Mouse (Mus musculus): ENCODE results near the gene Cbx7. TPM values are rescaled to one million over a fixed set of nuclear protein-coding genes. Genes with fewer than 3 reads are reported as not detected.

The Cbx7 gene
- total and polyA plus RNA-seq, 3 experiments: 2.9 to 11.1 TPM; not detected in 1

DNA sequence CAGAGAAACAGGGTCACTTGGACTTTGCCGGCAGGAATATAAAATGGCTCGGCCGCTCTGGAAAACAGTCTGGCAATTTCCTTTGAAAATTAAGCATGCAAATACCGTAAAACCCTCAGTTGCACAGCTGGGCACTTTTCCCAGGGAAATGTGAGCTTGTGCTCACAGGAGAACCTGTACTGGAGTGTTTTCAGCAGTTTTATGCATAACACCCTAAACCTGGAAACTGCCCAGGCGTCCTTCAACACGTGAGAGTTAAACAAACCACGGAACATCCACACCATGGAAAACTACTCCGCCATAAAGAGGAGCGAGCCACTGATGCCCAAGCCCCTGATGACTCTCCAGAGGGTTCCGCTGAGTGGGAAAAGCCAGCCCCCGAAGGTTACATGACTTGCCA, 9.8 kb upstream of the Cbx7 start:
- H3K79me2 ChIP-seq (ENCODE audit: control insufficient read depth, insufficient read depth, low read length, poor library complexity): no peaks in the 10 kb centered on the region
- TF ChIP-seq ZKSCAN1 (IDR thresholded peaks at IDR 0.05; ENCODE audit: low read depth, low read length) (no peak), JUND (IDR thresholded peaks at IDR 0.05; ENCODE audit: low read depth, low read length) (no peak)

GRCm38 (mm10) chr15:79972186-79972585, 1.3 kb upstream of the Cbx7 start:
- no peaks in the 10 kb centered on the region for H3K9me3 ChIP-seq (replicated peaks; ENCODE audit: insufficient read depth, low read length)
- H3K4me1 ChIP-seq (ENCODE audit: control insufficient read depth in 1 of 2, insufficient read depth in 2 of 2, low read length in 2 of 2): no peaks in the 10 kb centered on the region
- no peak for DNase-seq (ENCODE audit: low read depth, low spot score)
- 0 out of 4 replicates have a peak, but pooled peaks cover 0 to 2% of the 10 kb centered on the region in 2 experiments for H3K27me3 ChIP-seq (ENCODE audit: control insufficient read depth in 1 of 2, insufficient read depth in 2 of 2, low read length in 2 of 2)
- H3K79me2 ChIP-seq (ENCODE audit: control insufficient read depth, insufficient read depth, low read length, poor library complexity): no peaks in the 10 kb centered on the region
- H3K9ac ChIP-seq (ENCODE audit: control insufficient read depth, low read depth, low read length, poor library complexity, severe bottlenecking): no peak overlapping the region
- TF ChIP-seq SIN3A (IDR thresholded peaks at IDR 0.05; ENCODE audit: low read length) (no peak), POLR2A (IDR thresholded peaks at IDR 0.05; ENCODE audit: control insufficient read depth in 1 of 2, insufficient read depth in 1 of 2, low read depth in 1 of 2, low read length in 2 of 2, poor library complexity in 1 of 2) (no peak), MAFK (IDR thresholded peaks at IDR 0.05; ENCODE audit: borderline replicate concordance, low read depth, low read length) (no peak), MXI1 (IDR thresholded peaks at IDR 0.05; ENCODE audit: low read depth, low read length) (no peak), MYB (IDR thresholded peaks at IDR 0.05; ENCODE audit: low read depth, low read length) (no peak), MAX (IDR thresholded peaks at IDR 0.05; ENCODE audit: low read length) (no peak), CHD2 (IDR thresholded peaks at IDR 0.05; ENCODE audit: low read length) (no peak), USF1 (IDR thresholded peaks at IDR 0.05; ENCODE audit: low read depth, low read length) (no peak), ZC3H11A (IDR thresholded peaks at IDR 0.05; ENCODE audit: low read depth, low read length) (no peak), ELF1 (IDR thresholded peaks at IDR 0.05; ENCODE audit: low read depth, low read length) (no peak), TCF12 (IDR thresholded peaks at IDR 0.05; ENCODE audit: low read depth, low read length) (no peak), NELFE (IDR thresholded peaks at IDR 0.05; ENCODE audit: low read depth, low read length) (no peak), POLR2AphosphoS5 (IDR thresholded peaks at IDR 0.05; ENCODE audit: borderline replicate concordance, low read depth, low read length) (no peak)
- no peak overlapping the region for H3K27ac ChIP-seq (ENCODE audit: control insufficient read depth, low read depth, low read length)
- H3K4me3 ChIP-seq (ENCODE audit: control insufficient read depth in 1 of 2, insufficient read depth in 1 of 2, low read depth in 2 of 2, low read length in 2 of 2): no peak overlapping the region
- no peaks in the 10 kb centered on the region for H3K36me3 ChIP-seq (ENCODE audit: control insufficient read depth in 1 of 2, insufficient read depth in 2 of 2, low read length in 2 of 2)

More for the DNA sequence above, 9.8 kb upstream of the Cbx7 start:
- no peaks in the 10 kb centered on the region for H3K4me1 ChIP-seq (ENCODE audit: control insufficient read depth in 1 of 2, insufficient read depth in 2 of 2, low read length in 2 of 2)
- H3K4me3 ChIP-seq (ENCODE audit: control insufficient read depth in 1 of 2, insufficient read depth in 1 of 2, low read depth in 2 of 2, low read length in 2 of 2): no peak overlapping the region
- no peak overlapping the region for H3K27ac ChIP-seq (ENCODE audit: control insufficient read depth, low read depth, low read length)
- H3K9me3 ChIP-seq (replicated peaks; ENCODE audit: insufficient read depth, low read length): no peaks in the 10 kb centered on the region
- H3K27me3 ChIP-seq (ENCODE audit: control insufficient read depth in 1 of 2, insufficient read depth in 2 of 2, low read length in 2 of 2): no peaks in the 10 kb centered on the region; a peak in 1 of 4 replicates
- no peak overlapping the region for H3K9ac ChIP-seq (ENCODE audit: control insufficient read depth, low read depth, low read length, poor library complexity, severe bottlenecking)
- no peak for DNase-seq (ENCODE audit: low read depth, low spot score)
- no peaks in the 10 kb centered on the region for H3K36me3 ChIP-seq (ENCODE audit: control insufficient read depth in 1 of 2, insufficient read depth in 2 of 2, low read length in 2 of 2)

GRCm38 (mm10) chr15:79970491-79970890, 428 bp downstream of the Cbx7 start:
- TF ChIP-seq E2F4 (IDR thresholded peaks at IDR 0.05; ENCODE audit: borderline replicate concordance, low read depth, low read length) (no peak), GABPA (IDR thresholded peaks at IDR 0.05; ENCODE audit: low read depth, low read length) (no peak), TCF12 (IDR thresholded peaks at IDR 0.05; ENCODE audit: low read depth, low read length) (no peak), MAX (IDR thresholded peaks at IDR 0.05; ENCODE audit: low read length) (no peak), EP300 (IDR thresholded peaks at IDR 0.05; ENCODE audit: low read depth in 1 of 2, low read length in 2 of 2) (no peak), ETS1 (IDR thresholded peaks at IDR 0.05; ENCODE audit: low read depth, low read length) (no peak), CHD1 (IDR thresholded peaks at IDR 0.05; ENCODE audit: low read depth, low read length) (no peak), ZNF384 (IDR thresholded peaks at IDR 0.05; ENCODE audit: low read depth, low read length) (no peak), CHD2 (IDR thresholded peaks at IDR 0.05; ENCODE audit: low read length) (no peak), MAFK (IDR thresholded peaks at IDR 0.05; ENCODE audit: borderline replicate concordance, low read depth, low read length) (no peak), MYB (IDR thresholded peaks at IDR 0.05; ENCODE audit: low read depth, low read length) (no peak), ELF1 (IDR thresholded peaks at IDR 0.05; ENCODE audit: low read depth, low read length) (no peak), POLR2AphosphoS5 (IDR thresholded peaks at IDR 0.05; ENCODE audit: borderline replicate concordance, low read depth, low read length) (no peak), USF1 (IDR thresholded peaks at IDR 0.05; ENCODE audit: low read depth, low read length) (no peak), RCOR1 (IDR thresholded peaks at IDR 0.05; ENCODE audit: low read depth, low read length) (no peak), MYC (IDR thresholded peaks at IDR 0.05; ENCODE audit: low read depth, low read length) (no peak), UBTF (IDR thresholded peaks at IDR 0.05; ENCODE audit: borderline replicate concordance, insufficient read depth, low read depth, low read length) (no peak), JUND (IDR thresholded peaks at IDR 0.05; ENCODE audit: low read depth, low read length) (no peak), BHLHE40 (IDR thresholded peaks at IDR 0.05; ENCODE audit: borderline replicate concordance, low read depth, low read length) (no peak), POLR2A (IDR thresholded peaks at IDR 0.05; ENCODE audit: control insufficient read depth in 1 of 2, insufficient read depth in 1 of 2, low read depth in 1 of 2, low read length in 2 of 2, poor library complexity in 1 of 2) (no peak)
- DNase-seq (ENCODE audit: low read depth, low spot score): no peak
- Histone ChIP-seq H3K27ac (ENCODE audit: control insufficient read depth, low read depth, low read length) (no peak overlapping the region), H3K9ac (ENCODE audit: control insufficient read depth, low read depth, low read length, poor library complexity, severe bottlenecking) (no peak overlapping the region), H3K4me3 (ENCODE audit: control insufficient read depth in 1 of 2, insufficient read depth in 1 of 2, low read depth in 2 of 2, low read length in 2 of 2) (no peak overlapping the region), H3K36me3 (ENCODE audit: control insufficient read depth in 1 of 2, insufficient read depth in 2 of 2, low read length in 2 of 2) (no peaks in the 10 kb centered on the region), H3K27me3 (ENCODE audit: control insufficient read depth in 1 of 2, insufficient read depth in 2 of 2, low read length in 2 of 2) (peaks cover 0 to 2% of the 10 kb centered on the region in 2 experiments; a peak in 1 of 4 replicates), H3K4me1 (ENCODE audit: control insufficient read depth in 1 of 2, insufficient read depth in 2 of 2, low read length in 2 of 2) (no peaks in the 10 kb centered on the region), H3K9me3 (replicated peaks; ENCODE audit: insufficient read depth, low read length) (no peaks in the 10 kb centered on the region), H3K79me2 (ENCODE audit: control insufficient read depth, insufficient read depth, low read length, poor library complexity) (no peaks in the 10 kb centered on the region)

Data from MEL (cell line).